Mouse (Mus musculus) kidney, embryonic 16.5 days (tissue): ENCODE results near the gene Wdfy4. TPM values are rescaled to one million over a fixed set of nuclear protein-coding genes. Genes with fewer than 3 reads are reported as not detected.

Experiments
- ATAC-seq: fragments of 200-750 bp; cut with Nextera tagmentation; 2 replicates; pipeline ENCODE4 v1.8.0; 2017; ENCODE audit warnings: moderate TSS enrichment; ENCODE audit not compliant: low FRiP score, low TSS enrichment
- H3K27ac ChIP-seq: fragments of 300-500 bp; sonication (generic); 2 replicates; pipeline ENCODE4 v1.5.1; 2014; ENCODE audit warnings: low read length
- H3K27me3 ChIP-seq: fragments of 300-500 bp; sonication (generic); 2 replicates; pipeline ENCODE4 v1.6.1; 2014; ENCODE audit warnings: low read length, control low read depth, mixed read lengths; ENCODE audit not compliant: insufficient read depth
- H3K36me3 ChIP-seq: fragments of 300-500 bp; sonication (generic); 2 replicates; pipeline ENCODE4 v1.6.1; 2014; ENCODE audit warnings: low read length, control low read depth, mixed read lengths; ENCODE audit not compliant: insufficient read depth
- H3K4me1 ChIP-seq: fragments of 300-500 bp; sonication (generic); 2 replicates; pipeline ENCODE4 v1.6.1; 2014; ENCODE audit warnings: low read length, control low read depth, mixed read lengths; ENCODE audit not compliant: insufficient read depth
- H3K4me2 ChIP-seq: fragments of 300-500 bp; sonication (generic); replicated peaks from 2 replicates; pipeline ENCODE4 v1.6.1; 2014; ENCODE audit warnings: low read depth, low read length
- H3K4me3 ChIP-seq: fragments of 300-500 bp; sonication (generic); 2 replicates; pipeline ENCODE4 v1.5.1; 2014; ENCODE audit warnings: mild to moderate bottlenecking, low read length
- H3K9ac ChIP-seq: fragments of 300-500 bp; sonication (generic); replicated peaks from 2 replicates; pipeline ENCODE4 v1.6.1; 2014; ENCODE audit warnings: low read length
- H3K9me3 ChIP-seq: fragments of 300-500 bp; sonication (generic); 2 replicates; pipeline ENCODE4 v1.6.1; 2016; ENCODE audit warnings: low read length, control low read depth
- WGBS: fragments of 180-500 bp; shearing (Covaris S2); extraction: QIAGEN DNeasy Blood & Tissue Kit; methylation state at CpG from one replicate; pipeline ENCODE4 v1.1.7; 2014; 5-methylcytosine and 5-hydroxymethylcytosine counted together
- polyA plus RNA-seq: library from polyadenylated mRNA; unstranded; fragments of >200 nt; fragmentation: Nextera tagmentation; extraction: Ambion mirVana; gene quantifications from 2 replicates; pipeline ENCODE4 v1.2.1, GENCODE M21; 2015

Gene Wdfy4
- polyA plus RNA-seq, 1 experiment from 2014 or later: 0.21 TPM

GRCm38 (mm10) chr14:33212958-33213309, 27.6 kb upstream of the Wdfy4 start:
- H3K9ac ChIP-seq: no peak overlapping the region
- ATAC-seq: no peak
- 88% methylated on average over 12 of the region's 12 CpGs for WGBS

GRCm38 (mm10) chr14:33212271-33212957, 27.1 kb upstream of the Wdfy4 start:
- Histone ChIP-seq H3K27ac (no peak overlapping the region), H3K4me2 (no peak overlapping the region), H3K4me1 (0 out of 2 replicates have a peak, but pooled peaks cover 4% of the 10 kb centered on the region), H3K4me3 (no peak overlapping the region), H3K36me3 (no peaks in the 10 kb centered on the region), H3K27me3 (0 out of 2 replicates have a peak, but pooled peaks cover 6% of the 10 kb centered on the region), H3K9ac (no peak overlapping the region), H3K9me3 (no peaks in the 10 kb centered on the region)
- 51% methylated on average over 5 of the region's 5 CpGs for WGBS
- ATAC-seq: no peak

More at GRCm38 (mm10) chr14:33212958-33213309, 27.6 kb upstream of the Wdfy4 start:
- Histone ChIP-seq H3K27ac (no peak overlapping the region), H3K9me3 (no peaks in the 10 kb centered on the region), H3K4me2 (no peak overlapping the region), H3K36me3 (no peaks in the 10 kb centered on the region), H3K27me3 (0 out of 2 replicates have a peak, but pooled peaks cover 6% of the 10 kb centered on the region), H3K4me3 (no peak overlapping the region), H3K4me1 (0 out of 2 replicates have a peak, but pooled peaks cover 4% of the 10 kb centered on the region)

- no peak overlapping the region for H3K27ac ChIP-seq
- H3K4me2 ChIP-seq: no peak overlapping the region
- no peak overlapping the region for H3K9ac ChIP-seq
- H3K4me3 ChIP-seq: no peak overlapping the region
- no peaks in the 10 kb centered on the region for H3K9me3 ChIP-seq
- H3K4me1 ChIP-seq: 0 out of 2 replicates have a peak, but pooled peaks cover 4% of the 10 kb centered on the region
- WGBS: 75% methylated on average over 8 of the region's 8 CpGs
- H3K27me3 ChIP-seq: 0 out of 2 replicates have a peak, but pooled peaks cover 6% of the 10 kb centered on the region
- ATAC-seq: no peak
- H3K36me3 ChIP-seq: no peaks in the 10 kb centered on the region
Measured at GRCm38 (mm10) chr14:33210806-33211205, 25.5 kb upstream of the Wdfy4 start.

- H3K9ac ChIP-seq: no peak overlapping the region
- H3K4me1 ChIP-seq: no peaks in the 10 kb centered on the region
- H3K36me3 ChIP-seq: no peaks in the 10 kb centered on the region
- H3K27me3 ChIP-seq: 0 out of 2 replicates have a peak, but pooled peaks cover 4% of the 10 kb centered on the region
- H3K27ac ChIP-seq: no peak overlapping the region
- WGBS: 25% methylated on average over 5 of the region's 5 CpGs
- no peaks in the 10 kb centered on the region for H3K9me3 ChIP-seq
- ATAC-seq: no peak
- H3K4me3 ChIP-seq: no peak overlapping the region
- no peak overlapping the region for H3K4me2 ChIP-seq
Measured at GRCm38 (mm10) chr14:33208331-33208730, 23.0 kb upstream of the Wdfy4 start.

GRCm38 (mm10) chr14:33207011-33207410, 21.7 kb upstream of the Wdfy4 start:
- Histone ChIP-seq H3K4me1 (no peaks in the 10 kb centered on the region), H3K27me3 (0 out of 2 replicates have a peak, but pooled peaks cover 4% of the 10 kb centered on the region), H3K9ac (no peak overlapping the region), H3K27ac (no peak overlapping the region), H3K9me3 (no peaks in the 10 kb centered on the region), H3K4me3 (no peak overlapping the region), H3K36me3 (no peaks in the 10 kb centered on the region), H3K4me2 (no peak overlapping the region)
- WGBS: 9% methylated on average over 2 of the region's 2 CpGs
- ATAC-seq: no peak

GRCm38 (mm10) chr14:33205280-33205965, 20.1 kb upstream of the Wdfy4 start:
- Histone ChIP-seq H3K9me3 (no peaks in the 10 kb centered on the region), H3K4me2 (peak overlapping the region; percentile 34), H3K9ac (no peak overlapping the region), H3K27me3 (0 out of 2 replicates have a peak, but pooled peaks cover 4% of the 10 kb centered on the region), H3K4me3 (peak overlapping the region; percentile 18; the same call in 1 of the 2 replicates), H3K4me1 (no peaks in the 10 kb centered on the region), H3K36me3 (no peaks in the 10 kb centered on the region), H3K27ac (no peak overlapping the region)
- no peak for ATAC-seq
- 32% methylated on average over 24 of the region's 24 CpGs for WGBS

GRCm38 (mm10) chr14:33203777-33204176, 18.5 kb upstream of the Wdfy4 start:
- WGBS: 86% methylated on average over 14 of the region's 14 CpGs
- Histone ChIP-seq H3K4me2 (no peak overlapping the region), H3K27me3 (0 out of 2 replicates have a peak, but pooled peaks cover 4% of the 10 kb centered on the region), H3K9ac (no peak overlapping the region), H3K9me3 (no peaks in the 10 kb centered on the region), H3K27ac (no peak overlapping the region), H3K4me3 (no peak overlapping the region), H3K36me3 (no peaks in the 10 kb centered on the region), H3K4me1 (no peaks in the 10 kb centered on the region)
- no peak for ATAC-seq

- WGBS: 59% methylated on average over 6 of the region's 6 CpGs
Measured at GRCm38 (mm10) chr14:33202885-33203284, 17.6 kb upstream of the Wdfy4 start.

GRCm38 (mm10) chr14:33202161-33202560, 16.9 kb upstream of the Wdfy4 start:
- Histone ChIP-seq H3K4me1 (no peaks in the 10 kb centered on the region), H3K9ac (no peak overlapping the region), H3K9me3 (no peaks in the 10 kb centered on the region), H3K36me3 (no peaks in the 10 kb centered on the region), H3K27ac (no peak overlapping the region), H3K4me2 (no peak overlapping the region), H3K27me3 (0 out of 2 replicates have a peak, but pooled peaks cover 4% of the 10 kb centered on the region), H3K4me3 (no peak overlapping the region)
- no peak for ATAC-seq
- WGBS: 78% methylated on average over 4 of the region's 4 CpGs

More at GRCm38 (mm10) chr14:33202885-33203284, 17.6 kb upstream of the Wdfy4 start:
- H3K4me3 ChIP-seq: no peak overlapping the region
- no peaks in the 10 kb centered on the region for H3K4me1 ChIP-seq
- no peaks in the 10 kb centered on the region for H3K36me3 ChIP-seq
- H3K9ac ChIP-seq: no peak overlapping the region
- H3K4me2 ChIP-seq: no peak overlapping the region
- H3K27ac ChIP-seq: no peak overlapping the region
- H3K27me3 ChIP-seq: 0 out of 2 replicates have a peak, but pooled peaks cover 4% of the 10 kb centered on the region
- no peak for ATAC-seq
- H3K9me3 ChIP-seq: no peaks in the 10 kb centered on the region

- Histone ChIP-seq H3K27ac (no peak overlapping the region), H3K9me3 (0 out of 2 replicates have a peak, but pooled peaks cover 2% of the 10 kb centered on the region), H3K36me3 (no peaks in the 10 kb centered on the region), H3K4me3 (no peak overlapping the region), H3K4me2 (no peak overlapping the region), H3K9ac (no peak overlapping the region), H3K27me3 (no peaks in the 10 kb centered on the region), H3K4me1 (no peaks in the 10 kb centered on the region)
- WGBS: 70% methylated on average over 3 of the region's 3 CpGs
- no peak for ATAC-seq
Measured at GRCm38 (mm10) chr14:33194241-33194640, 8.9 kb upstream of the Wdfy4 start.
